Mouse (Mus musculus): ENCODE data around the gene Hist1h3d.
"Not testable (repeated sequence)": the region's sequence is repeated elsewhere in the genome, so short reads cannot be mapped to it uniquely, and the experiment has no call there.

Hist1h3d gene

DNA sequence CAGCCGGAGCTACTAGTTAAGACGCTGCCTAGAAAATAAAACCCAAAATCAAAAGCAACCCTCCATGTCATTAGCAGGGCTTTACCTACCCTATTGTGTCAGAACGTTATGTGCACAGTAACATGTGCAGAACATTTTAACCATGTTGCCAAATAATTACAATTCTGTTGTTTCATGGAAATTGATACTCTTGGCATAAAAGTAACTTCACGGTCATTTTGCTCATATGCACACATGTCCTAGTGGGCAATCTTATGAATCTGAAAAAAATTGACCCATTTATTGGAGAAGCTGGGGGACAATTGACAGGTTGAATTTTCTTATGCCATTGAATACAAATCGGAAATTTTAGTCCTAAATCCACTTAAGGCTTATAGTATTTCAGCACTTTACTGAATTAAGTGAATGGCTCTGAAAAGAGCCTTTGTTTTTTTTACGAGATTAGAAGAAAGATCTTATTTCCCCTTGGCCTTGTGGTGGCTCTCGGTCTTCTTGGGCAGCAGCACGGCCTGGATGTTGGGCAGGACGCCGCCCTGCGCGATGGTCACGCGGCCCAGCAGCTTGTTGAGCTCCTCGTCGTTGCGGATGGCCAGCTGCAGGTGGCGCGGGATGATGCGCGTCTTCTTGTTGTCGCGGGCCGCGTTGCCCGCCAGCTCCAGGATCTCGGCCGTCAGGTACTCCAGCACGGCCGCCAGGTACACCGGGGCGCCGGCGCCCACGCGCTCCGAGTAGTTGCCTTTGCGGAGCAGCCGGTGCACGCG, 5.1 kb upstream of the Hist1h3d start:
- not testable (repeated sequence) for DNase-seq

DNA sequence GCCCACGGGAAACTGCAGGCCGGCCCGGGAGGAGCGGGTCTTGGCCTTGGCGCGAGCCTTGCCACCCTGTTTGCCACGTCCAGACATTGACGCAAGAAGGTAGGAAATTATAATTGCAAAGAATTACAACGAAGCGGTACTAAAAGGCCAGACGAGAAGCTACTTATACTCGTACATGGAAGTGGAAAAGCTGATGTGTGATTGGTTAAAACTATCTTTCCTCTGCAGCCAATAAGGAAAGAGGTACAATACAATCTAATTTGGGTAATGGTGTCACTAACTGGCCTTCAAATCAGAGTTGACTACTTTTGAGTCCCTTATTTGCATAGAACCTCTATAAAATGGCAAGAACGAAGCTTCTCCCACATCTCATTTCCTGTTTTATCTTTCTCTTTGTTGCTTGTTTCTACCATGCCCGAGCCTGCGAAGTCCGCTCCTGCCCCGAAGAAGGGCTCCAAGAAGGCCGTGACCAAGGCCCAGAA, 4.5 kb upstream of the Hist1h3d start, which contains the start of the genes Hist1h2ae and Hist1h2bg:
Gene Hist1h2ae, minus strand, starts transcription at position 199 of the 482 bp plus-strand sequence.
Gene Hist1h2bg, plus strand, starts transcription at position 375 of the 482 bp plus-strand sequence.
- DNase-seq, result peak; percentile 64 to 79

DNA sequence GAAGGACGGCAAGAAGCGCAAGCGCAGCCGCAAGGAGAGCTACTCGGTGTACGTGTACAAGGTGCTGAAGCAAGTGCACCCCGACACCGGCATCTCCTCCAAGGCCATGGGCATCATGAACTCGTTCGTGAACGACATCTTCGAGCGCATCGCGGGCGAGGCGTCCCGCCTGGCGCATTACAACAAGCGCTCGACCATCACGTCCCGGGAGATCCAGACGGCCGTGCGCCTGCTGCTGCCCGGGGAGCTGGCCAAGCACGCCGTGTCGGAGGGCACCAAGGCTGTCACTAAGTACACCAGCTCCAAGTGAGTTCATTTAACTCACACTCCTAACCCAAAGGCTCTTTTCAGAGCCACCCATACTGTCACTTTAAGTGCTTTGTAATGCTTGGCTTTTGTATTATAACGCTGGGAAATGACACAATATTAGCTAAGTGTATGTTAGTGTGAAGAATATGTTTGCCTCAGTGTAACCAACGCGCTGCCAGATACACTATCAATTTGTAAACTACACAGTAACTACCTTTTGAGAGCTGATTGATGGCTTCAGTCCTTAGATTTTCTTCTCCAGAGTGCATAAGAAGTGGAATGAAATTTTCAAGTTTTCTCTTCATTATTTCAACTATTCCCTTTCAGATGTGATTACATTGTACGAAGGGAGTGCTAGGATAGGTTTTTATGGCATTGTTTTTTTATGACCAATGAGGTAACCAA, 3.9 kb upstream of the Hist1h3d start:
- peak in 1 of 2 experiments; percentile 39 for DNase-seq

DNA sequence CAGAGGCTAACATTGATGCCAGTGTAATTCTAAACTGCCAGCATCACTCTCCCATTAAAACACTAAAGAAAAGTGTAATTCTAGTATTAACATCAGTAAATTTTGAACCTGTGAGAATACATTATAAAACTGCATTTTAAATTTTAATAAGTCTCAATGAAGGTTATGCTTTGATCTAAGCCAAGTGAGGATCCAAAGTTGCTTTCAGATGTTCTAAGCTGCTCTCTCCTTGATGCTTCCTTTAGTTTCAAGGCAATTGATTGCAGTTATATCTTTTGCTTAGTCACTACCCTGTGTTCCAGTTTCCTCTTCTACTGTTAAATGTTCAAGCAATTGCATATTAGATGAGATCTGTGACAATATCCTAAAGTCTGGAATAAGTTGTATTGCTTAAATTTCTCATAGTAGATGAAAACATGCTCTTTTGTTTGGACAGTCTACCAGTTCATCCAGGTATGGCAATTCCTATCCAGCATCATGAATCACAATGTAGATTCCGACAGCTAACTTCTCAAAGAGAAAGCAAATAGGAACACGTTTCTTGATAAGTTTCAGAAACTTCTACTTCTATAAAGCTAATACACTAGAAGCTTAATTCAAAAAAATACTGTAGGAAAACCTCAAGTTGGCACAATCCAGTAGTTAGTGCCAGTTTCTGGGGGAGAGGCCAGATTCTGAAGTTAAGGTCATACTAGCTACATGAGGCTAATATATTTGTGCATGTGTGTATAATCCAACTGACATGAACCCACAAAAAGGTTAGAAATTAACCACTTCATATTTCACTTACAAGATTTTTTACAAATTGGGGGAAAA, 3.1 kb upstream of the Hist1h3d start:
- DNase-seq, result no peak

DNA sequence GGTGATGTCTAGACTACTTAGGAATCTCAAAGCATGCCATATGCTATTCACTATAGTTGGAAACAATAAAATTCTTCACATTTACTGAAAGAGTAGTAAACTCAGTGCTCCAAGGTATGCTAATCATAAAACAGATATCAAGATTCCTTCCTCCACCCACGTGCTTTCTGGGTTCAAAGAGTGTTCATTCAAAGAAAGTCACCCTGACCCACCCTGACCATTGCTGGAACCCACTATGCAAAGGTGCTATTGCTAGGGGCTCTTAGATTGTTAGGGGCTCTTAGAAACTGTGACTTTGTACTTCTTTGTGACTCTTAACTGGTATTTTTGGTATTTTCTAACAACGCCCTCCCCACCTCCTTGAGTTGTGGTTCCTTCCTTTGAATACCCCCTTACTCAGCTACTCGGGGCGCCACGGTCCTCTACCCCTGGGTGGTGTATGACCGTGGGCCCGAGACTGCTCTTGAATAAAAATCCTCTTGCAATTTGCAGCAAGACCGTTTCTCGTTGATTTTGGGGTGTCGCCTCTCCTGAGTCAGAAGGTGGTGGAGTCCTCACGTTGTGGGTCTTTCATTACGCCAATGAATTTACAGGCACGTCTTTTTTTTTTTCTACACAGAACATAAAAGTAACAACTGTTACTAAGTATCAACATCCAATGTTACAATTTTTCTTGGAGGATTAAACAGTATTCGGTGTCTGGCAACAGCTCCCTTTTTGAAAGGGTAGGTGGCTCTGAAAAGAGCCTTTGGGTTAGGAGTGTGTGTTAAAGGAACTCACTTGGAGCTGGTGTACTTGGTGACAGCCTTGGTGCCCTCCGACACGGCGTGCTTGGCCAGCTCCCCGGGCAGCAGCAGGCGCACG, 2.3 kb upstream of the Hist1h3d start:
- peak in 1 of 2 experiments; percentile 18 for DNase-seq

DNA sequence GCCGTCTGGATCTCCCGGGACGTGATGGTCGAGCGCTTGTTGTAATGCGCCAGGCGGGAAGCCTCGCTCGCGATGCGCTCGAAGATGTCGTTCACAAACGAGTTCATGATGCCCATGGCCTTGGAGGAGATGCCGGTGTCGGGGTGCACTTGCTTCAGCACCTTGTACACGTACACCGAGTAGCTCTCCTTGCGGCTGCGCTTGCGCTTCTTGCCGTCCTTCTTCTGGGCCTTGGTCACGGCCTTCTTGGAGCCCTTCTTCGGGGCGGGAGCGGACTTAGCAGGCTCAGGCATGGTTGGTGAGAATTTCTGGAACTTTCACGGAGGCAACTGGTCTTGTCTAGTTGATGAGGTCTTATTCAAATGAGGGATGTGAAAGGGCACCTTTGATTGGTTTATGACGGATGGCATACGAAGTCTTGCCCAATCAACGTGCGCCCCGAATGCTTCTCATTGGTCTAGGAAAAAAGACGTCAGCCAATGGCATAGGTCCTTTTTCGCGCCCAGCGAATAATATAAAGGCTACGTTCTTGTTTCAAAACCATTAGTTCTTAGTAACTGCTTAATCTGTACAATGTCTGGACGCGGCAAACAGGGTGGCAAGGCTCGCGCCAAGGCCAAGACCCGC, 1.6 kb upstream of the Hist1h3d start, which contains the start of the genes Hist1h2bf and Hist1h2ad:
Gene Hist1h2bf, minus strand, starts transcription at position 299 of the 627 bp plus-strand sequence.
Gene Hist1h2ad, plus strand, starts transcription at position 484 of the 627 bp plus-strand sequence.
- DNase-seq, result peak; percentile 88 to 94

DNA sequence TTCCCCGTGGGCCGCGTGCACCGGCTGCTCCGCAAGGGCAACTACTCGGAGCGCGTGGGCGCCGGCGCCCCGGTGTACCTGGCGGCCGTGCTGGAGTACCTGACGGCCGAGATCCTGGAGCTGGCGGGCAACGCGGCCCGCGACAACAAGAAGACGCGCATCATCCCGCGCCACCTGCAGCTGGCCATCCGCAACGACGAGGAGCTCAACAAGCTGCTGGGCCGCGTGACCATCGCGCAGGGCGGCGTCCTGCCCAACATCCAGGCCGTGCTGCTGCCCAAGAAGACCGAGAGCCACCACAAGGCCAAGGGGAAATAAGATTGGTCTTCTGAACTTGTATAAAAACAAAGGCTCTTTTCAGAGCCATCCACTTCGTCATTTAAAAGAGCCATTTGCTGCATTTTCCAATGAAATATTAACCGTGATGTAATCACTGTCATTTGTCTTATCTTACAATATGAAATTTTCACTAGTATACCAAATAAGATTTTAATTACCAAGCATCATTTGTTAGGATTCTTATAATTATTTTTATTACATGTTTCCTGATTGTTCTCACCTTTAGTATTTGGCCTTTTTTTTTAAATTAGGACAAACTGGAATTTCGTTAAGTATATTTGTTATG, 905 bp upstream of the Hist1h3d start:
- not testable (repeated sequence) for DNase-seq

DNA sequence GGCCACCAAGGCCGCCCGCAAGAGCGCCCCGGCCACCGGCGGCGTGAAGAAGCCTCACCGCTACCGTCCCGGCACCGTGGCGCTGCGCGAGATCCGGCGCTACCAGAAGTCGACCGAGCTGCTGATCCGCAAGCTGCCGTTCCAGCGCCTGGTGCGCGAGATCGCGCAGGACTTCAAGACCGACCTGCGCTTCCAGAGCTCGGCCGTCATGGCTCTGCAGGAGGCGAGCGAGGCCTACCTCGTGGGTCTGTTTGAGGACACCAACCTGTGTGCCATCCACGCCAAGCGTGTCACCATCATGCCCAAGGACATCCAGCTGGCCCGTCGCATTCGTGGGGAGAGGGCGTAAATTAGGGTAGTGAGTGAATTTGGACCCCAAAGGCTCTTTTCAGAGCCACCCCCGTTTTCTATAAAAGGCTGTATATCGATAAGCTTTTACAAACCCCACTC, 326 bp downstream of the Hist1h3d start:
- DNase-seq, result peak in 1 of 2 experiments; percentile 39

DNA sequence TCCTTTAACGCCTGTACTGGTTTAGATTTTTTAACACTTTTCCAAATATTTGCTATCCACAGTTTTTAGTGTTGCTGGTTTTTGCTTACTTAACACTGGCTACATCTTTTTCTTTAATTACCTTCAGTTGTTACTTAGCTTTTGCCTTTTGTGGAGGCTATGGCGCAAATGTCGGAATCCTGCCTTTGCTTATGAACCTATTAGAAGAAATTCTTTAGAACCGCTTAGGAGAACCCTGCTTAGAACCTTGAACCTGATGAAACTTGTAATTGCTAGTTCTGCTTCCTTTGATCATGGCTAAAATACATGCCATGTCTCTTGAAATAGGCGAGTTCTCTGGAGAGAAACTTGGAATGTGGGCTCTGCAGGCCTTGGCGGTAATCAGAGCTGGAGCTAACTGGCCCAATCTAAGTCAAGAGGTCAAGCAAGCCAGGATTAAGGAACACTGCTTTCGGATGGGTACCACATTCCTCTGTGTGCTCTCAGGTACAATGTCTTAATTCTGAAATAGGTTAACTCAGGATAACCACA, 853 bp downstream of the Hist1h3d start:
- DNase-seq, result peak in 1 of 2 experiments; percentile 22

DNA sequence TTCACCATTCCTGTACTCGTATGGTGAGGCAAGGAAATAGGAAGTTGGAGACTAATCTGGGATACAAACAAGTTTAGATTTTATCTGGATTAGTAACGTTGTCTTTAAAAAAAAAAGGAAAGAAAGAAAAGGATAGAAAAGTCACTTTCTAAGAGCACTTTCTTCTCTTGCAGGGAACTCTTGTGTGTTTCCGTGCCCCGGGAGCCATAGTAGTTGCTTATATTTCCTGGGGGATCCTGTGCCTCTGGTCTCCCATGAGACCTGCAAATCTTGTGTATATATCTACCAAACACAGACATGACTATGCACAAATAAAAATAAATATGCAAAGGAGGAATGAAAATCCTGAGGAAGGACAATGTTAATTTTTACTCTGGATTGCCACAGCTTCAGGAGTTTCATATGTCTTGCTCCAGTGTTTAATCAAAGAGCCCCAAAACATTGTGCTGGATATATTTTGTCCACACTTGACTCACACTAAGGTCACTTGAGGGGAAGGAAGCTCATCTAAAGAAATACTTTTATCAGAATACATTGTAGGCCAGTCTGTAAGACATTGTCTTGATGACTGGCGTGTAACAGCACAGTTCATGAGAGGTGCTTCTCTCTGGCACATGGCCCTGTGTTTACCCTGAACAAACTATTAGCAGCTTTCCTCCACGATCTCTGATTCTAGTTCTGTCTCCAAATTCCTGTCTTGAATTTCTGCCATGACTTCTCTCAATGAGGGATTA, 1.5 kb downstream of the Hist1h3d start:
- no peak for DNase-seq

DNA sequence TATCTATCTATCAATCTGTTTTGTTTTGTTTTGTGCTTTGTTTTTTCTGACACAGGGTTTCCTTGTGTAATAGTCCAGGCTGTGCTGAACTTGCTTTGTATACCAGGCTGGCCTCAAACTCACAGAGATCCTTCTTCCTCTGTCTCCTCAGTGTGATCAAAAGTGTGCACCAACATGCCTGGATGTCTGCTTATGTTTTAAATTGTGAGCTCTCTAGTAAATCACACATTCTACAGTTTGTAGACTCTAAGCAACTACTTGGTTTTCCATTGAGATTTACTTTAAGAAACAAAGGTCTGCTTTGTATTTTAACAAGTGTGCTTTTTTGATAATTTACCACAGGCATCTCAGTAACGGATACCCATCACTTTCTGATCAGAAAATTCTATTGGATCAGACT, 2.3 kb downstream of the Hist1h3d start:
- no peak for DNase-seq

DNA sequence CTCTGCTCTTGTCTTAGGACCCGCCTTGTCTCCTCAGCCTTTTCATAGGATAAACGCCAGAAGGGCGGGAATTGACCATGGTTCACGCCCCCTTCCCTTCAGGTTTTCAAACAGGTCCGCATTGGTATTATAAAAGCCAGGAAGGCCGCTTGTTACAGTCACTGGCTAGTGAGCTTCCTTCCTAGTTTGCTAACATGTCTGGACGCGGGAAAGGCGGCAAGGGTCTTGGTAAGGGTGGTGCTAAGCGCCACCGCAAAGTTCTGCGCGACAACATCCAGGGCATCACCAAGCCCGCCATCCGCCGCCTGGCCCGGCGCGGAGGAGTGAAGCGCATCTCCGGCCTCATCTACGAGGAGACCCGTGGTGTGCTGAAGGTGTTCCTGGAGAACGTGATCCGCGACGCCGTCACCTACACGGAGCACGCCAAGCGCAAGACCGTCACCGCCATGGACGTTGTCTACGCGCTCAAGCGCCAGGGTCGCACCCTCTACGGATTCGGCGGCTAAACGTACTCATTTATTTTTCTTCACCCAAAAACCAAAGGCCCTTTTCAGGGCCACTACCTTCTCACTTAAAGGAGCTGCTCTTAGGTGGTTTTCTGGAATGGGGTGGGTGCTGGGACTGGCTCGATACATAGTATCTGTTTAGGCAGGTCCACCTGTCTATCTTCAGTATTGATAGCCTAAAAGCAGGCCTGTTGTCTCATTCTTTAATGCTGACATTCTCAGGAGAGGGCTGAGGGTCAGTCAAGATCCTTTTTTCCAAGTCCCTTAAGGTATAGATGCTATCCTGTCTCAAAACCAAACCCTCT, 6.0 kb downstream of the Hist1h3d start, which contains the start of gene Hist1h4d:
Gene Hist1h4d, plus strand, starts transcription at position 191 of the 811 bp plus-strand sequence.
- peak; percentile 92 to 94 for DNase-seq

DNA sequence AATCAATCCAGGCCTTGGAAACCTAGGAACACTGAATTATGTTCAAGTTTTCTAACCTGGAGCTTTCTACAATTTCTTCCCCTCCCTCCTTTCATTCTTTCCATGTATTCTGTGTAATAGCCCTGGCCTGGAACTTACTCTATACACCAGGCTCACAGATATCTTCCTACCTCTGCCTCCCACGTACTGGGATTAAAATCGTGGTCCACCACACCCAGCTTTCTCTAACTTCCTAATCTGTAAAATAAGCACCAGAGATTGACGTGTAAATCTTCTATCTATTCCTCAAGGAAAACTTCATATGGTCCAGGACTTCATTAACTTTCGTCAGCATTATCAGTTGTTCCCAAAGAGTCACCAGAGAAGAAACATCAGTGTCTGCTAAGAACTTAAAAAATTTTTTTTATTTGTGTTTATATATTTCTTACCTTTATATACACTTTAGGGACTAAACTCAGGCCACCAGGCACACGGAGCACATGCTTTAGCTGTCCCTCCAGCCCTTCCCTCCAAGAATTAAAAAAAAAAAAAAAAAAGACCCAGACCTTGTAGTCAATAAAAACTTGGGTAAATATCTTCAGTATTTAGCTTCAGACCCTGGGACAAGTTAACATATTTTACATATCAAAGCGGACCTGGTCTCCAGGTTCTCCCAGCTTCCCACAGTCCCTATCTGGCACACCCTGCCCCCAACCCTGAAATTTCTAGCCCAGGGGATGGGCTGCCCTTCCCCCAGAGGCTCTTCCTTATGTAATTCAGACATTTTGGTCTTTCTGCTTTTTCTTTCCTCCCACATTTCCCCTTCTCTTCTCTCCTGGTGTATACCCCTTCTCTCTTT, 6.9 kb downstream of the Hist1h3d start:
- DNase-seq, result no peak

DNA sequence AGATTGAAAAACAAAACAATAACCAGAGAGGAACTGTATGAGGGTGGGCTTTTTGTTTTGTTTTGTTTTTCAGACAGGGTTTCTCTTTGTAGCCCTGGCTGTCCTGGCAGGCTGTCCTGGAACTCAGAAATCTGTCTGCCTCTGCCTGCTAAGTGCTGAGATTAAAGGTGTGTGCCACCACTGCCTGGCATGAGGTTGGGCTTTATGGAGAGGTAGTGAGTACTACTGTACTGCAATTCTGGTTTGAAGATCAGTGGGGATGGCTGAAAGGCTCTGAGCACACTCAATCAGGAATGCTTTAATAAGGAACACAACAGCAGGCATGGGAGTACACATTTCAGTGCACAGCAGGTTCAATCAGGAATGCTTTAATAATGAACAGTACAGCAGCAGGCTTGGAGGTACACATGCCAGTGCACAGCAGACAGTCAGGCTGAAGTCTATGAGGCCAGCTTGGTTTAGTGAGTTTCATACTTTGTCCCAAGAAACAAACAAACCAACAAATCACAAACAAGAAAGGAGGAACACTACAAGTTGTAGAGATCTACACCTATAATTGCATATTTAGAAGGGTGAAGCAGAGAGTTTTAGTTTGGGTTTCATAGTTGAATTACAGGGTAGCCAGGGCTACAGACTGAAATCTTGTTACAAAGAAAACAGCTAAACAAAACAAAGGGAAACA, 8.0 kb downstream of the Hist1h3d start:
- no peak for DNase-seq

DNA sequence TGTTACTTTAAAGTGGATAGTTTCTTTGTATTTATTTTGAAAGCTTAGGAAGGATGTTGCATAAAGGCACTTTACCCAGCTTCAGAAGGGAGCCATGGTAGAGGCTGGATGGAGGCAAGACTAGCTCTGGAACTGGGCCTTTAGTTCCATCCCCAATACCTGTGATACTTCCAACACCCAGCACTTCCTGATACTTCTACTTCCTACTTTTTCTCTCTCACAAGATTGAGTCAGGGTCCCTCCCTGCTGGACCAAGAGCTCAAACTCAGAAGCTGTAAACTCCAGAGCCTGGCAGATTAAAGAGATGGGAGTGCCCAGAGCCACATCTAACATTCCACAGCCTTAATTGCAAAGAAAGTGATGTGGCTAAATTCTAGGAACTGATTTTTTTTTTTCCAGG, 8.8 kb downstream of the Hist1h3d start:
- peak in 1 of 2 experiments; percentile 37 for DNase-seq

DNA sequence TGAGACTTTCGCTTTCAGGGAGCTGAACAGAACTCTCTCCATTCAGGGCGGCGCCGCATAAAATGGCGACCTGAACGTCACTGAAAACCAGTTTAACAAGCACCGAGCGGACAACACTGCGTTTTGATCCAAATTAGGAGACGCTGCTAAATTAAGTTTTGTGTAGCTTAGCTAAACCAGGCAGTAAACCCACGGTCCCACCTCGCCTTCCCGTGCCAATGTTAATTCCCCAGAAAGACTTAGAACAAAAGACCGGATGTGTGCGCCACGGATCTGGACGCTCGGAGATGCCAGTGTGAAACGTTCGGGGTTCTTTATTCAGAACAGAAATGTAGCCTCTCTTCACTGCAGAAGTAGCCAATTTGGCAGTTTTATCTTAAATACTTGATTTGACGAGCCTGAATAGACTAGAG, 9.5 kb downstream of the Hist1h3d start:
- DNase-seq, result peak; percentile 82 to 85

Measured in kidney, postnatal 4 days (tissue).